Mouse (Mus musculus) embryonic facial prominence, embryonic 14.5 days (tissue): ENCODE data around the gene Epb41l4b. TPM values are rescaled to one million over a fixed set of nuclear protein-coding genes. Genes with fewer than 3 reads are reported as not detected.
A peak's percentile ranks its signal among the peaks of the same experiment; 100 is the strongest.

Source experiments
- ATAC-seq: fragments of 200-750 bp; cut with Nextera tagmentation; 2 replicates; pipeline ENCODE4 v1.8.0; 2017; ENCODE audit warnings: low read depth, moderate number of reproducible peaks, moderate TSS enrichment
- DNase-seq: peaks from one replicate; pipeline ENCODE4 v3.0.0-alpha.2; 2015; ENCODE audit warnings: low spot score
- H3K27ac ChIP-seq: fragments of 300-500 bp; sonication (generic); replicated peaks from 2 replicates; pipeline ENCODE4 v1.5.1; 2014; ENCODE audit warnings: low read depth, mild to moderate bottlenecking, low read length, moderate library complexity
- H3K27me3 ChIP-seq: fragments of 300-500 bp; sonication (generic); replicated peaks from 2 replicates; pipeline ENCODE4 v1.6.1; 2014; ENCODE audit warnings: low read length; ENCODE audit not compliant: control insufficient read depth, insufficient read depth
- H3K36me3 ChIP-seq: fragments of 300-500 bp; sonication (generic); 2 replicates; pipeline ENCODE4 v1.6.1; 2014; ENCODE audit warnings: low read length, mixed read lengths; ENCODE audit not compliant: control insufficient read depth, insufficient read depth
- H3K4me1 ChIP-seq: fragments of 300-500 bp; sonication (generic); 2 replicates; pipeline ENCODE4 v1.6.1; 2014; ENCODE audit warnings: antibody characterized with exemption, low read length; ENCODE audit not compliant: control insufficient read depth, insufficient read depth
- H3K4me2 ChIP-seq: fragments of 300-500 bp; sonication (generic); 2 replicates; pipeline ENCODE4 v1.6.1; 2014; ENCODE audit warnings: low read depth, mild to moderate bottlenecking, low read length, moderate library complexity, mixed read lengths
- H3K4me3 ChIP-seq: fragments of 300-500 bp; sonication (generic); 2 replicates; pipeline ENCODE4 v1.5.1; 2014; ENCODE audit warnings: low read depth, mild to moderate bottlenecking, low read length
- H3K9ac ChIP-seq: fragments of 300-500 bp; sonication (generic); 2 replicates; pipeline ENCODE4 v1.6.1; 2014; ENCODE audit warnings: low read depth, mild to moderate bottlenecking, low read length, moderate library complexity, mixed read lengths
- H3K9me3 ChIP-seq: fragments of 300-500 bp; sonication (generic); 2 replicates; pipeline ENCODE4 v1.6.1; 2016; ENCODE audit warnings: low read length; ENCODE audit not compliant: control insufficient read depth
- WGBS: fragments of 180-500 bp; shearing (Covaris S2); extraction: QIAGEN DNeasy Blood & Tissue Kit; methylation state at CpG from one replicate; pipeline ENCODE4 v1.1.7; 2014; 5-methylcytosine and 5-hydroxymethylcytosine counted together
- polyA plus RNA-seq: library from polyadenylated mRNA; unstranded; fragments of >200 nt; fragmentation: Nextera tagmentation; extraction: Ambion mirVana; gene quantifications from 2 replicates; pipeline ENCODE4 v1.2.1, GENCODE M21; 2014

Gene Epb41l4b
- polyA plus RNA-seq, 1 experiment from 2014 or later = 4.8 TPM

- Histone ChIP-seq H3K9ac (no peak overlapping the region), H3K4me3 (no peak overlapping the region), H3K9me3 (no peaks in the 10 kb centered on the region), H3K27me3 (no peaks in the 10 kb centered on the region), H3K4me1 (0 out of 2 replicates have a peak, but pooled peaks cover 3% of the 10 kb centered on the region), H3K27ac (no peak overlapping the region), H3K4me2 (no peak overlapping the region), H3K36me3 (no peaks in the 10 kb centered on the region)
- ATAC-seq (no peak), DNase-seq (no peak)
- 75% methylated on average over 12 of the region's 12 CpGs for WGBS
These were observed 181.8 kb downstream of the Epb41l4b start for GRCm38 (mm10) chr4:56961320-56961925.

- WGBS = 53% methylated on average over 9 of the region's 9 CpGs
These were observed 185.7 kb downstream of the Epb41l4b start for GRCm38 (mm10) chr4:56957518-56957917.

GRCm38 (mm10) chr4:56953235-56953634 lies 190.0 kb downstream of the Epb41l4b start:
- 63% methylated on average over 6 of the region's 6 CpGs for WGBS
- ATAC-seq = no peak

More at GRCm38 (mm10) chr4:56957518-56957917, 185.7 kb downstream of the Epb41l4b start:
- Histone ChIP-seq H3K27me3 (no peaks in the 10 kb centered on the region), H3K36me3 (no peaks in the 10 kb centered on the region), H3K4me1 (0 out of 2 replicates have a peak, but pooled peaks cover 3% of the 10 kb centered on the region), H3K4me2 (no peak overlapping the region), H3K9ac (no peak overlapping the region), H3K4me3 (no peak overlapping the region), H3K27ac (no peak overlapping the region), H3K9me3 (no peaks in the 10 kb centered on the region)
- no peak for ATAC-seq
- DNase-seq = no peak

DNA sequence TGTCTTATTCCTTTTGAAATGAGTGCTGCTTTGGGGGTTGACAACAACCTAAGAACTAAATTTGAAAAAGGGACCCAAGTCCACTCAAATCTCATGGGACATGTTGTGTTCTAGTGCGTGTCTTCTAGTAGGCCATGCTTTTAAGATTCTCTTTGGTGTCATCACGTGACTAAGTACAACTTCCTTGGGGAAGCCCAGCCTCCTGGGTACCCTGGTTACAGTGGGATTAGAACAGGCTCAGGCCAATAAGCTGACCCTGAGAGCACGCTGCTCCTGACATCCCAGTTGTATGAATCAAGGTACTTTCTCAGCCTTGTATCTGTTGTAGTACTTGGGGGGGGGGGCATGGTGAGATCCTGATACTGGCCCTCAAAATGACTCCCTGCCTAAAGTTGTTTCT lies 191.5 kb downstream of the Epb41l4b start:
- H3K4me2 ChIP-seq = no peak overlapping the region
- no peak overlapping the region for H3K27ac ChIP-seq
- no peaks in the 10 kb centered on the region for H3K27me3 ChIP-seq
- H3K4me1 ChIP-seq = peaks cover 3% of the 10 kb centered on the region; the same call in 1 of the 2 replicates
- no peak overlapping the region for H3K9ac ChIP-seq
- no peak for DNase-seq
- WGBS = 74% methylated on average over 3 of the region's 3 CpGs
- no peaks in the 10 kb centered on the region for H3K36me3 ChIP-seq
- H3K4me3 ChIP-seq = no peak overlapping the region
- no peaks in the 10 kb centered on the region for H3K9me3 ChIP-seq
- no peak for ATAC-seq

More at GRCm38 (mm10) chr4:56953235-56953634, 190.0 kb downstream of the Epb41l4b start:
- no peak overlapping the region for H3K27ac ChIP-seq
- H3K27me3 ChIP-seq = no peaks in the 10 kb centered on the region
- H3K36me3 ChIP-seq = no peaks in the 10 kb centered on the region
- H3K4me2 ChIP-seq = no peak overlapping the region
- H3K4me3 ChIP-seq = no peak overlapping the region
- no peaks in the 10 kb centered on the region for H3K9me3 ChIP-seq
- H3K9ac ChIP-seq = no peak overlapping the region
- 0 out of 2 replicates have a peak, but pooled peaks cover 5% of the 10 kb centered on the region for H3K4me1 ChIP-seq
- no peak for DNase-seq

DNA sequence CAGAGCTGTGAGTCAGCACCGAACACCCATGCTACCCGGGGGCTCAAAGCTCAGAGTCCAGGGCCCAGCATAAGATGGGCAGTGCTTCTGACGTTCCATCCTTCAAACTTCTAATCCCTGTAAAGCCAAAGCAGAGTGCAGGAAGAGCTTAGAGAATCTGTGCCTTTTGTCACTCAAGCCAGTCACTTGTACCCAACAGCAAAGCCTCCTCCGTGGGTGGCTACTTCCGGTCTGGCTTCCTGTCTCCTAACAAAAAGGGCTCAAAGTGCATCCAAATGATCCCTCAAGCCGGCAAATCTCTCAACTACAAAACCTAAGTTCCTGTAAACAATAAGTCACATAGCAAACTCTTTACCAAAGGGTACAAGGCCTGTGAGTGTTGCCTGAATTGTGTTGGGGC lies 193.7 kb downstream of the Epb41l4b start:
- DNase-seq (no peak), ATAC-seq (no peak)
- no peak overlapping the region for H3K4me2 ChIP-seq
- no peak overlapping the region for H3K4me3 ChIP-seq
- H3K9me3 ChIP-seq = no peaks in the 10 kb centered on the region
- no peak overlapping the region for H3K9ac ChIP-seq
- H3K36me3 ChIP-seq = no peaks in the 10 kb centered on the region
- 63% methylated on average over 6 of the region's 6 CpGs for WGBS
- H3K4me1 ChIP-seq = peaks cover 12% of the 10 kb centered on the region
- H3K27me3 ChIP-seq = no peaks in the 10 kb centered on the region
- H3K27ac ChIP-seq = no peak overlapping the region

GRCm38 (mm10) chr4:56946641-56947640 lies 196.3 kb downstream of the Epb41l4b start, which contains the start of gene Tmem245:
Gene Tmem245 (minus strand): TSS chr4:56947437.
- WGBS = 0% methylated on average over 63 of the region's 107 CpGs
- H3K27ac ChIP-seq = peak within 1 kb of the TSS; percentile 92
- H3K9me3 ChIP-seq = no peaks in the 10 kb centered on the region
- H3K4me1 ChIP-seq = peaks cover 18% of the 10 kb centered on the region
- H3K27me3 ChIP-seq = no peaks in the 10 kb centered on the region
- no peaks in the 10 kb centered on the region for H3K36me3 ChIP-seq
- ATAC-seq (peak; percentile 97), DNase-seq (peak; percentile 99)
- peak within 1 kb of the TSS; percentile 92 for H3K9ac ChIP-seq
- H3K4me3 ChIP-seq = peak within 1 kb of the TSS; percentile 94
- H3K4me2 ChIP-seq = peak within 1 kb of the TSS; percentile 66

DNA sequence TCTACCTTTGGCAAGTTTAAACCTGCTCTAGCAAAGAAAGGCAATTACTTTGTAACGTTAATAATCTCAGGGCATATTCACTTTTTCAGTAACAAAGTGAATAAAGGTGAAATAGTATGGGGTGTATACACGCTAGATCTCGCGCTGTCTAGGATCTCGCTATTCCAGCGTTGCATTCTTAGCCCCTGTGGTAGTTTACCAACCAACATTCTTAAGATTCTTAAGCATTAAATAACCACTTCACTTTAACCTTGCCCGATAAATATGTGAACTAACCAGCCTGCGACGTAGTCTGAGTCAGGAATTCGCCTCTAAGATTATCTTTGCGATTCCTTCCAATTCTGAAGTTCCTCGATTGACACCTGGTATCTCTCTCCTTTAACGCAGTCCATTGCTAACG lies 197.1 kb downstream of the Epb41l4b start:
- Histone ChIP-seq H3K9me3 (no peaks in the 10 kb centered on the region), H3K9ac (peak overlapping the region; percentile 92), H3K4me3 (peak overlapping the region; percentile 94), H3K36me3 (no peaks in the 10 kb centered on the region), H3K27me3 (no peaks in the 10 kb centered on the region), H3K27ac (peak overlapping the region; percentile 92; the same call in 1 of the 2 replicates), H3K4me1 (peaks cover 18% of the 10 kb centered on the region), H3K4me2 (peak overlapping the region; percentile 66)
- peak; percentile 16; the same call in 1 of the 2 replicates for ATAC-seq
- DNase-seq = peak; percentile 59
- under 1% methylated on average over 14 of the region's 14 CpGs for WGBS

DNA sequence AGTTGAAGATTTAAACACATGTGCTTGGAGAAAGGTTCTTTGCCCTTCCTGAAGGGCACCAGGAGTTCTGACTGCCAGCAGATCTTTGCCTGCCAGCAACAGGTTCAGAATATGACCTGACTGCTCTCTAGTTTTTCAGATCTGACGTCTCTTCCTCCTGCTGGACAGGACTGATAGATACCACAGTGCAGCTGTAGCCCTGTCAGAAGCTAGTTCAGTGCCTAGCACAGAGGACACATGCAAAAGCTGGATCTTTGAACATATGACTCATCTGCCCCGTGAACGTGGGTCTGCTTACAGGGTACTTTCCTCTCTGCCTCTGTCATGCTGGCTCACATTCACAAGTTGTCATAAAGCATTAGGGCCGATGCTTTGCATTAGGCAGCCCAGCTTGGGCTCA lies 199.0 kb downstream of the Epb41l4b start:
- H3K4me1 ChIP-seq = peaks cover 15% of the 10 kb centered on the region
- DNase-seq (no peak), ATAC-seq (no peak)
- H3K9ac ChIP-seq = 0 out of 2 replicates have a peak overlapping the region, but pooled peaks have one; percentile 14
- no peak overlapping the region for H3K4me3 ChIP-seq
- WGBS = 46% methylated on average over 4 of the region's 4 CpGs
- no peak overlapping the region for H3K27ac ChIP-seq
- no peaks in the 10 kb centered on the region for H3K27me3 ChIP-seq
- no peaks in the 10 kb centered on the region for H3K36me3 ChIP-seq
- H3K9me3 ChIP-seq = no peaks in the 10 kb centered on the region
- no peak overlapping the region for H3K4me2 ChIP-seq
